Mouse (Mus musculus) retina, adult 2 months (tissue): ENCODE measurements around the gene Pde4a.
"Not testable (repeated sequence)": the region's sequence is repeated elsewhere in the genome, so short reads cannot be mapped to it uniquely, and the experiment has no call there.

Source experiments
- DNase-seq: peaks from one replicate; pipeline ENCODE4 v3.0.0-alpha.2; 2012; ENCODE audit warnings: low read depth, low spot score

Pde4a gene

DNA sequence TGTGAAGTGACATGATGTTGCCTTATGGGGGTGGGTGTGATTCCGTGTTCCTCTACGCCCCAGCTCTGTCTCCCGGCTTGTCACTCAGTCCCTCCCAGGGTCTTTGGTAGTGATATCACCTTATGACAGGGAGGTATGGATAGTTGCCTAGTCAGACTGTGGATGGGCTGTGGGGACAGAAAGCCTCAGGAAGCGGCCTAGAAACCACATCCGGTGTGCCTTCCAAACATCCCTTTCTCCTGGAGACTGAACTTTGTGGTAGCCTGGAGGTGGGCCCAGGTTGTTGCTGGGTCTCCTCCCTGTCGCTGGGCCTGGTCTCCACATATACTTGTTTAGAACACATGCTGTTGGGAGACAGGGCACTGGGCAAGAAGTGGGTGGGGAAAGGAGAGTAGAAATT, 17.9 kb downstream of the Pde4a start:
- DNase-seq = no peak

DNA sequence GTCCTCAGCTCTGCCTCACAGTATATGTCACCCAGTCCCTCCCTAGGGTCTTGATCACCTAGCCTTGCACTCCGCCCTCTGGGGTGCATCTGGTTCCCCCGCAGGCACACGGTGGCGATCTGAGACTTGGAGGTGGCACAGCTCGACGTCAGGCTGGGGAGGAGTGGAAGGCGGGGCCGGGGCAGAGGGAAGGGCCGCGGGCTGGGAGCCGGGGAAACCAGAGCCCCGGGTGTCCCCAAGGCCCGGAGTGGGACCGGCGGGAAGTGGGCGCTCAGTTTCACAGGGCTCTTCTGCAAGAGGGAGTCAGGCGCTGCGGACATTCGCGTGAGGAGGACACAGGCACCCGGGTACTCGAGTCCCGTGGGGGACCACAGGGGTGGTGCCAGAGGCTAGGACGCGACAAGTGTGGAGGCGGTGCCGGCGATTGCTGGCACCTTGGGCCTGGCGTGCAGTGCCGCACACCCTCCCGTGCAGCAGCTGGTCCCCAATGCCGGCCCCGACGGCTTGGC, 18.4 kb downstream of the Pde4a start:
- no peak for DNase-seq

DNA sequence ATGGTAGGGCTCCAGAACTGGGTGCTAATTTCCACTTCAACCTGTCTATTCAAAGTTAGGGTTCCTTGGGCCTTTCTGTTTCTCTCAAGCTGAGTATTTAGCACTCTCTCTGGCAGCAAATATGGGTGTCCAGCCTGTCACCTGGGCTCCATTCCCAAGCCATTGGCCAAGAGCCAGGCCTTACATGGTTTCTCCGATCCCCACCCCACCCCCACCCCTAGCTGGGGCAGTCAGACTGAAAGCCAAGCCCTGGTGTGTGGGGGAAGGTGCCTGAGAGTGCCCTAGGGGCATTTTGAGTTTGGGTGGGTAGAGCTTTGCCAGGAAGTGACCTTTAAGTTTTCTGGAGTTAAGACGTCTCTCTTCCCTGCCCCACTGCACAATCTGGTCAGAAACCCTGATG, 19.2 kb downstream of the Pde4a start:
- DNase-seq = no peak

DNA sequence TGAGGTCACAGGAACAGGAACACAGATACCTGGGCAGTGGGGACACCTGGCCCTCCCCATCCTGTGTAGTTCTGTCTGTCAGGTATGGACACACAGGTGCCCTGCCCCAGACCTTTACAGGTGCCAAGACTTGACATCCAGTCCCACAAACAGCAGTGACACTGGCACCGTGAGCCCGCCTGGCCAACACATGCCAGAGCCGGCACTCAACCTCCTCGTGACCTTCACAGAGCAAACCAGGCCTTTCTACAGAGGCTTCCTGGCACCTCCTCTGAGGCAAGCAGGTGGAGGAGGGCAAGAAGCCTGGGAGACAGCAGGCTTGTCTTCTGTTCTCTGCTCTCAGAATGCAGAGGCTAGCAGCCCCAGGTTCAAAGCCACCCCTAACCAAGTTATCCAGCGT, 19.9 kb downstream of the Pde4a start:
- DNase-seq = no peak

DNA sequence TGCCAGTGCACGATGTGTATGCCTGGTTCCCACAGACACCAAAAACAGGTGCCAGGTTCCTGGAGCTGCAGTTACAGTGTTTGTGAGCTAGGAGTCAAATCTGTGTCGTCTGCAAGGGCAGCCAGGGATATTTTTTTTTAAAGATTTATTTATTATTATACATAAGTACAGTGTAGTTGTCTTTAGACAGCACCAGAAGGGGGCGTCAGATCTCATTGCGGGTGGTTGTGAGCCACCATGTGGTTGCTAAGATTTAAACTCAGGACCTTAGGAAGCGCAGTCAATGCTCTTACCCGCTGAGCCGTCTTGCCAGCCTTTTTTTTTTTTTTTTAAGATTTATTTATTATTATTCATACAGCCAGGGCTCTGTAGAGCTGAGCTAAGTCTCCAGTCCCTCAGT, 24.4 kb downstream of the Pde4a start:
- DNase-seq = no peak

DNA sequence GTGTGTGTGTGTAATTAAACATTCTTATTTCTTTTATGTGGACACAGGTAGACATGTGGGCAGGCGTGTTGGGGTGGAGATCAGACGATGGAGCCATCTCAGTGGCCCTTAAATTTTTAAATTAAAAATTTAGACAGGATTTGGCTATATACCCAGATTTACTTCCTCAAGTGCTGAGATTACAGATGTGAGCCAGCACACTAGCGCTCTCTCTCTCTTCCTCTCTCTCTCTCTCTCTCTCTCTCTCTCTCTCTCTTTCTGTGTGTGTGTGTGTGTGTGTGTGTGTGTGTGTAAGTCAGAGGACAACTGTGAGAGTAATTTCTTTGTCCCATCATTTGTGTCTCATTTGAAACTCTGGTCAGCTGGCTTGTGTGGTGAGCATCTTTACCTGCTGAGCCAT, 25.2 kb downstream of the Pde4a start:
- no peak for DNase-seq

DNA sequence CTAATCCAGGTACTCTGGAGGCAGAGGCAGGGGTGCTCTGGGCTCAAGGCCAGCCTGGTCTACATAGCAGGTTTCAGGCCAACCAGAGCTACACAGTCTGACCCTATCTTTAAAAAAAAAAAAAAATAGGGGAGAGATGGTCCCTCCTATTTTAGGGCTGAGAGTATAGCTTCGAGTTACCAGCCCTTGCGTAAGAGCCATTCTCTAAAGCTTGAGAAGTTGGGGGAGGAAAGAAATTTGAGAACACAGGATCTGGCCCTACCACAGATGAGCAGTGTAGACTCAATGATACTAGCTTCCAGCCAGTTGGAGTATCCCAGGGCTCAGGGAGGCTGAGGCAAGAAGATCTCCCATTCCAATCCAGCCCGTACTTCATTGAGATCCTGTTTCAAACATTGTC, 28.3 kb downstream of the Pde4a start:
- DNase-seq = no peak

DNA sequence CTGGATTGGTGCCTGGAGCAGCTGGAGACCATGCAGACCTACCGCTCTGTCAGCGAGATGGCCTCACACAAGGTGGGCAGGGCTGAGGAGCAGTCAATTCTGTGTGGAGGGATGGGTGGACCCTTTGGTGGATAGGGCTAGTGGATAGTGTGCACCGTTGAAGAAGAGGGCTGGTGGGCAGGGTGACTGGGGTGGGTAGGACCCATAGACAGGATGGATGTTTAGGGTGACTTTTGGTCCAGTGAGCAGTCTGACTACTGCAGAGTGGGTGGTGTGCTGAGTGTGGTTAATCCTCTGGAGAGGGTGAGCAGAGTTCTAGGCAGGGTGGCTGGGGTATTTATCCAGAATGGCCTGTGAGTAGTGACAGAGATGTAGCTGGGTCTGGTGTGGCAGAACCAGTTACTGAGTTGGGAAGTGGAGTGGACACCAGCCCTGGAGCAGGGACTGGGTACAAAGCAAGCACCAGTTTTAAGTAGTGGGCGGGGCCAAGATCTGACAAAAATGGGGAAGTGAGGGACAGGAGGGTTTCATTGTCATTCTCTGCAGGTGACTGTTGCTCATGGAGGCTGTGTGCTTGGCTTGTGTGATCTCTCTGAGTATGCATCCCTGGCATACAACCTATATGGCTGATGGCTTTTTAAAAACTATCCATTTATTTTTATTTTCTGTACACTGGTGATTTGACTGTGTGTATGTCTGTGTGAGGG, 29.4 kb downstream of the Pde4a start:
- no peak for DNase-seq

DNA sequence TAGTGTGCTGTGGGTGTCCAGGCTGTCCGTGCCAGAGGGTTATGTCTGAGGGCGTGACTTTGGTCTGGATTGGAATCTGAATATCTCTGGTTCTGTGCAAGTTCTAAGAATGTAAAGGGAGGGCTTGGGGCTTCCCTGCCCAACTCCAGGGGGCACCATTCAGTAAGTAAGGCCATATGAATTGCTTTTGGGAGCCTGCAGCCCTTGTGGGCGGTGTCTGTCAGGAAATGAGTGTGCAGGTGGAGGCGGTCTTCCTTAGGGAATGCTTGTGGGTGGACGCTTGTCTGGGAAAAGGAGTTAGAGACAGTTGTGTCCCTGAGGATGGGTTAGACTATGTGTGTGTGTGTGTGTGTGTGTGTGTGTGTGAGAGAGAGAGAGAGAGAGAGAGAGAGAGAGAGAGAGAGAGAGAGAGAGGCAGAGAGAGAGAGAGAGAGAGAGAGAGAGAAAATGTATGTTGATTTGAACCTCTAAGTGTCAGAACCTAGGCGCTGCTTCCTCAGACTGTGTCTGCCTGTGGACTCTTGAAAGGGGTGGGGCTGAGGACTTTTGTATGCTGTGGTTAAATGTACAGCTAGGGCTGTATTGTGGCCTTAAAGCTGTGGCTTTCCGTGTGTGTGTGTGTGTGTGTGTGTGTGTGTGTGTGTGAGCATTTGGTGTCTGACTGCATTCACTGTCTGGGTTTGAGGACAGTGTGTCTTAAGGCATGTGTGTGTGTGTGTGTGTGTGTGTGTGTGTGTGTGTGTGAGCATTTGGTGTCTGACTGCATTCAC, 30.4 kb downstream of the Pde4a start:
- not testable (repeated sequence) for DNase-seq

DNA sequence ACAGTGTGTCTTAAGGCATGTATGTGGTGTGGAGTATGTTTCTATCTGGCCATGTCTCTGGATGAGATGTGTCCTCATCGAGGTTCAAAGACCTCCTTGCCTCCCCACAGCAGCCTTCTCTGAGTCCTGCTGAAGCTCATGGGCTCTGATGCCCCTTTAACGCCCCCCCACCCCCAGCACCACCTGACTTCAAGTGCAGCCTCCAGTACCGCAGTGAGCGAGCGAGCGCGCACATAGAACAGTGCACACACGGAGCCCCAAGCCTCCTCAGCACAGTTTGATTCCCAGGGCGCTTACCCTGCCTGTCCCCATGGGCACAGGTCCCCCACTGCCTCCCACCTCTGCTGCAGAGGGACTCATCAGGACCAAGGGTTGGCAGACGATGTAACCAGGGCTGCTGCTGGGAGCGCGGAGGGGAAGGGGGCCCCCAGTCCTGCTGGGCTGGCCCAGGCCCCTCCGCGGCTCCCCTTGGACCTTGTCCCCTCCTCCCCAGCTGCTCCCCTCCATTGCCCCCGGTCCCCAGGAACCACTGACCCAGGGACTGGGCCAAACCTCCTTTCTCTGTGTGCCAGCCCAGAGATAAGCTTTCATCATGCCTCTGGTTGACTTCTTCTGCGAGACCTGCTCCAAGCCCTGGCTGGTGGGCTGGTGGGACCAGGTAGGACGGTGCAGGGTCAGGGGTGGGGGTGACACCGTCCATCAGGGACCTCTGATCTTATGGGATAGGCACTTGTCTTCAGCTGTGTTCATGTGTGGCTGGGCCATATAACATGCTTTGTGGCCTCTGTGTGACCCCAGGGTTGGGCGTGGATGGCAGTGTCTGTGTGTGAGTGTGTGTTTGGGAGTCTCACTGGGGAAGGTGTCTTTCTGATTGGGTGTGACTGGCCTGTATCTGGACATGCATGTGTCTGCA, 31.3 kb downstream of the Pde4a start:
- DNase-seq = peak; percentile 38

DNA sequence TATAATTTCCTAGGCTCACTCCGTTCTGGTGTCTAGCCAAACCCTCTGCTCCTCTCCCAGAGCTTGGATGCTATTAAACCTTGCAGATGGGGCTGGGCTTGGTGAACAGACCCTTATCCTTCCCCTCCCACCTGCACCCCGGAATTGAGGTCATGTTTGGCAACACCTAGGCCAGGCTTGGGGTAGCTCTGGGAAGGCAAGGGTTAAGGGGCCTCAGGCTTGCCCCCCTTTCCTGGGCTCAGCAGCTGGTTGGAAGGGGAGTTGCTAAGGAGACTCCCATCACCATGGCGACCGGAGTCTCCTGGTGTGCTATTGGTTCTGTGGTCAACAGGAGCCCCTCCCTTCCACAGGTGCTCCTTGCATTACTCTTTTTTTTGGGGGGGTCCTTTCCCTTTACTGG, 32.5 kb downstream of the Pde4a start:
- no peak for DNase-seq

DNA sequence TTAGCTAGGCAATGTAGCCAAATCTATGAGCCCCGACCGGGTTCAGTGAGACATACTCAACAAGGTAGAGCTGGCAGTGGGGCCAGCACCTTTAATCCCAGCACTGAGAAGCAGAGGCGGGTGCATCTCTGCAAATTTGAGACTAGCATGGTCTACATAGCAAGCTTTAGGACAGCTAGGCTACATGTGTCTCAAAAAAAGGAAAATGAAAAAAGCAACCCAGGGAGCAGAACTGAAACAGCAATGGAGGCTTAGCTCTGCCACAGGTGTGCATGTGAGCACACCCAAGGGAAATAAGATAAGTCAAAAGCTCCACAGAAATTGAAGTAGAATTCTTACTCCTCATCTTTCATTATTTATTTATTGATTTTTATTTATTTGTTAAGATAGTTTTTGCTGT, 33.4 kb downstream of the Pde4a start:
- no peak for DNase-seq

DNA sequence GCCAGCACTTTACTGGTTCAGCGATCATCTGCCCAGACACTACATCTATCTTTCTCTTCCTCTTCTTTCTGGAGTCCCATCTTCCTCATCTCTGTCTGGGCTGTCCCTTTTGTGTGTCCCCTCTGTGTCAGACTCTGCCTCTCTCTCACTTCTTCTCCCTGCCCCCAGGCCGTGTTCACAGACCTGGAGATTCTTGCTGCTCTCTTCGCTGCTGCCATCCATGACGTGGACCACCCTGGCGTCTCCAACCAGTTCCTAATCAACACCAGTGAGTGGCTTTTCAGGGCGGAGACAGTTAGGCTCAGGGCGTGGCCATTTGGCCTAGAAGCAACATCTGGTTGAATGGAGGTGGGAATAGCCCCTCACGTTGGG, 38.6 kb downstream of the Pde4a start:
- no peak for DNase-seq

DNA sequence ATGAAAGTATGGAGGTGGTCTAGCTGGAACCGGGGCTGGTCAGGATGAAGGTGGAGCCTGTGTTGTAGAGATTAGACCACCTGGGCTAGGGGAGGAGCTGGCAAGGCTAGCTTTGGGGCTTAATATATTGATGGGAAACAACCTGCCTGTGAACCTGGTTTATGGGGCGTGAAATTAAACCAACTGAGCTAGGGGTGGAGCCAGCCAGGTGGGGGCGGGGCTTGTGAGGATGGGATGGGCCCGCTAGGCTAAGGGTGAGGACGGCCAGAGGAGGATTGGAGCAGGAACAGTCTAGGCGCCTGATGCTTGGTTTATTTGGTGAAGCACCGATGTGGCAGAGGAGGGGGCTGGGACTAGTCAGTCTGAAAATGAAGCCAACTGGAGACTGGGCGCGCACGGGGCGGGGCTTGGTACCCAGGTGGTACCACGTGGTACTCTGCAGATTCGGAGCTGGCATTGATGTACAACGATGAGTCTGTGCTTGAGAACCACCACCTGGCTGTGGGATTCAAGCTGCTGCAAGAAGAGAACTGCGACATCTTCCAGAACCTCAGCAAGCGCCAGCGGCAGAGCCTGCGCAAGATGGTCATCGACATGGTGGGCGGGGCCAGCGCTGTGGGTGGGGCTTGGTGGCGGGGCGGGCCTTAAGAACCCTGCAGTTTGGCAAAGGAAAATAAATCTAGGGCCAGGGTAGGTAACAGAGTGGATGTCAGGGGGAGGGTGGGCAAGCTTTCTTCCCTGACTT, 39.2 kb downstream of the Pde4a start:
- no peak for DNase-seq

DNA sequence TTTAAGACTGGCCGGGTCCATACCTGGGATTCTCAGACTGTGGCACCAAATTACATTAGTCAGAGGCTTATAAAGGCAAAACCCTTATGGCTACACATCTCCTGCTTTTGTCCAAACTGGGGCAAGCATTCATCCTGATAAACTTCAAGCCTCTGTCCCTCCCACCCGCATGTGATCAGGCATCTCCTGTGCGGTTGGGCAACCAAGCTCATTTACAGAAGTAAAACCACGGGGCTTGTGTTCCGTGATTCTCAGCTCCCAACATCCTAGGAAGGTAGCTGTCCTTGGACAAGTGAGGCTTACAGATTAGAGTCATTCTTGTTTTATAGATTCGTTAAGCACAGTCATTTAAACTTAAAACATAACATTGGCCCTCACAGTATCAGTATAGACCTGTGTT, 41.3 kb downstream of the Pde4a start:
- DNase-seq = no peak

DNA sequence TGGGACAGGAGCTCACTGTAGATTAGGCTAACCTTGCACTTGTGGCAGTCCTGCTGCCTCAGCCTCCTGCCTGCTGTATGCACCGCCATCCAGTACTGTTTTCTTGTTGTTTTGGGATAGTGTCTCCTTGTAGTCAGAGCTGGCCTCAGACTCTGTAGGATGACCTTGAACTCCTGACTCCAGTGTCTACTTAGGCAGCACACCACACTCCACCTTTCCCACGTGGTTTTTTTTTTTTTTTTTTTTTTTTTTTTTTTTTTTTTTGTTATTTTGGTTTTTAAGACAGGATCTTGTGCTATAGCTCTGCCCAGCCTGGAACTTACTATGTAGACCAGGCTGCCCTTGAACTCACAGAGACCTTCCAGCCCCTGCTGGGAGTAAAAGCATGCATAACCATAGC, 43.1 kb downstream of the Pde4a start:
- DNase-seq = no peak

DNA sequence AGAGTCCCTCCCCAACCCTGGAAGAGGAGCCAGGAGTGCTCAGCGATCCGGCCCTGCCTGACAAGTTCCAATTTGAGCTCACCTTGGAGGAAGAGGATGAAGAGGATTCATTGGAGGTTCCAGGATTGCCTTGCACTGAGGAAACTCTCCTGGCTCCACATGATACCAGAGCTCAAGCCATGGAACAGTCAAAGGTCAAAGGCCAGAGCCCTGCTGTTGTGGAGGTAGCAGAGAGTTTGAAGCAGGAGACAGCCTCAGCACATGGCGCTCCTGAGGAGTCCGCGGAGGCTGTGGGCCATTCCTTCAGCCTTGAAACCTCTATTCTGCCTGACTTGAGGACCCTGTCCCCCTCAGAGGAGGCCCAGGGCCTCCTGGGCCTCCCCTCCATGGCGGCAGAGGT, 45.3 kb downstream of the Pde4a start:
- no peak for DNase-seq

DNA sequence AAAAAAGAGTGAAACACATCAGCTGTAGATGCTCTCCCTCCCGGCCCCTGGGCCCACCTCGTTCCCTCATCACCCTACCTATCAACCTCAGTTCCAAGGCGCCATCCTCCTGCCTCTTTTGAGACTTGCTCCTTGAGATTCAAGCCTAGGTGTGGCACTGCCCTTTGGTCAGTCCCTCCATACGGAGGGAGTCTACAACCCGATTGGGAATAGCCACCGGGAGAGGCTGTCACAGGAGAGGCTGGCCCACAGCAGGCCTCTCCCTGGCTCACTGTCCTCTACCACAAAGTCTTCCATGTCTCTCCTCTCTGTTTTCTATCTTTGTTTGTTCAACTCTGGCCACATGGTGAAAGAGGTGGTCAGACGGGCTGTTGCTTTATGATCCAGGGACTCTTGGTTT, 46.1 kb downstream of the Pde4a start:
- no peak for DNase-seq

DNA sequence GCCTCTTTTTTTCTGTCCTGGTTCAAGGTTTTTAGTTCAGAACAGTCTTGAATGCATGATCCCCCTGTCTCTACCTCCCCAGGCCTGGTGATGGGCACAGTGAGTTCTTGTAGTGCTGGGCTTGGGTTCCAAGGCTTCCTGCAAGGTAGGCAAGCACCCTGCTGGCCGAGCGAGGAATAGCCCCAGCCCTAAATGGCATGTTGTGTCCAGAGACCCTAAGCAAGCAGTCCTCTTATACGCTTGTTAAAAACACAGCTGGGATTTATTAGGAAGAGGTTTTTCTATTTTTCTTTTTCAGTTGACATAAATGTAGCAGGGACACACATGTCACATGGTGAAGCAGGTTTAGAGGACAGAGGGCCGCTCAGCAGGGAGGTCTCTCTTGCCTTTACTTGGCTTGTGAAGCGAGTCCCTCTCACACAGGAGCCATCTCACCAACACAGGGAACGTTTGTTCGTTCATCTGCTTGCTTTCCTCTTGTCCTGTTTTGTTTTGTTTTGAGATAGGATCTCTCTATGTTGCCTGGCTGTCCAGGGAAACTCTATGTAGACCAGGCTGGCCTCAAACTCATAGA, 48.2 kb downstream of the Pde4a start:
- no peak for DNase-seq

DNA sequence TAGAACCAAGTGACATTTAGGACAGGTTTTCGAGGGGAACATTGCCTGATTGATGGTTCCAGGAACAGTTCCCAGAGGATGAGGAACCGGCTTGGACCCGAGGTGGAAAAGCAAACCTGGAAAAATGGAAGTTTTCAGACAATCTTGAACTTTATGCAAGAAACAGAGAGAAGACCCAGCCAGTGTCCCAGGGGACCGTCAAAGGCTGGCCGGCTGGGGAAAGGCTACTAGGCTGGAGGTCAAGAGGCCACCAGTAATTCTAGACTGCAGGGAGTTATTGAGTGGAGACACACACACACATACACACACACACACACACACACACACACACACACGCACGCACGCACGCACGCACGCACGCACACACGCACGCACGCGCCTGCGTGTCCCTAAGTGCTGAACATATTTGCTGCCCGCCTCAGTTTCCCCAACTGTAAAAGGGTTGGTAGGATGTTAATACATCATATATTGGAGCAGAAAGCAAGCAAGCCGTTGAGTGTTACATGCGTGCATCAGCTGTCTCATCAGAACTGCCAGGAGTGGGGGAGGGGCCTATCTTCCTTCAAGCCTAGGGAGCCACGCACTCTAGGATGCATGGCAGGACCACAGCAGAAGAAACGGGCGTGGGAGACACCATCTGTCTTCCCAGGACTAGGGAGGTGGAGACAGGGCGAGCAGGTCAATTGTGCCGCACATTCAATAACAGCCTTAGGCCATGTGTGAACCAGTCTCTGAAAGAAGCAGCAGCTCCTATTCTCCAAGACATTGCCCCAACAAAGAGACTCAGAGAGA, 50.7 kb downstream of the Pde4a start:
- DNase-seq = no peak
